Mouse (Mus musculus) hindbrain, embryonic 16.5 days (tissue): ENCODE measurements around the gene Gm8773. TPM values are rescaled to one million over a fixed set of nuclear protein-coding genes. Genes with fewer than 3 reads are reported as not detected.

Source experiments
- ATAC-seq: fragments of 200-750 bp; cut with Nextera tagmentation; 2 replicates; pipeline ENCODE4 v1.8.0; 2017; ENCODE audit warnings: moderate TSS enrichment, moderate library complexity
- H3K27ac ChIP-seq: fragments of 300-500 bp; sonication (generic); 2 replicates; pipeline ENCODE4 v1.5.1; 2014; ENCODE audit warnings: low read depth, mild to moderate bottlenecking, control low read depth, low read length, moderate library complexity
- H3K27me3 ChIP-seq: fragments of 300-500 bp; sonication (generic); replicated peaks from 2 replicates; pipeline ENCODE4 v1.6.1; 2014; ENCODE audit warnings: low read length; ENCODE audit not compliant: control insufficient read depth, insufficient read depth
- H3K36me3 ChIP-seq: fragments of 300-500 bp; sonication (generic); 2 replicates; pipeline ENCODE4 v1.6.1; 2014; ENCODE audit warnings: mild to moderate bottlenecking, low read length, moderate library complexity, mixed read lengths; ENCODE audit not compliant: control insufficient read depth, insufficient read depth
- H3K4me1 ChIP-seq: fragments of 300-500 bp; sonication (generic); 2 replicates; pipeline ENCODE4 v1.6.1; 2014; ENCODE audit warnings: low read depth, low read length; ENCODE audit not compliant: control insufficient read depth, insufficient read depth
- H3K4me2 ChIP-seq: fragments of 300-500 bp; sonication (generic); 2 replicates; pipeline ENCODE4 v1.6.1; 2014; ENCODE audit warnings: mild to moderate bottlenecking, low read length, control low read depth, moderate library complexity
- H3K4me3 ChIP-seq: fragments of 300-500 bp; sonication (generic); 2 replicates; pipeline ENCODE4 v1.5.1; 2014; ENCODE audit warnings: mild to moderate bottlenecking, low read length, control low read depth, moderate library complexity
- H3K9ac ChIP-seq: fragments of 300-500 bp; sonication (generic); 2 replicates; pipeline ENCODE4 v1.6.1; 2014; ENCODE audit warnings: low read depth, mild to moderate bottlenecking, control low read depth, low read length, moderate library complexity
- H3K9me3 ChIP-seq: fragments of 300-500 bp; sonication (generic); 2 replicates; pipeline ENCODE4 v1.6.1; 2014; ENCODE audit warnings: mild to moderate bottlenecking, low read length, moderate library complexity; ENCODE audit not compliant: control insufficient read depth
- WGBS: fragments of 180-500 bp; shearing (Covaris S2); extraction: QIAGEN DNeasy Blood & Tissue Kit; methylation state at CpG from one replicate; pipeline ENCODE4 v1.1.7; 2014; 5-methylcytosine and 5-hydroxymethylcytosine counted together
- polyA plus RNA-seq: library from polyadenylated mRNA; unstranded; fragments of >200 nt; fragmentation: Nextera tagmentation; extraction: Ambion mirVana; gene quantifications from 2 replicates; pipeline ENCODE4 v1.2.1, GENCODE M21; 2015

The Gm8773 gene
- polyA plus RNA-seq, 1 experiment from 2014 or later: 17.6 TPM

DNA sequence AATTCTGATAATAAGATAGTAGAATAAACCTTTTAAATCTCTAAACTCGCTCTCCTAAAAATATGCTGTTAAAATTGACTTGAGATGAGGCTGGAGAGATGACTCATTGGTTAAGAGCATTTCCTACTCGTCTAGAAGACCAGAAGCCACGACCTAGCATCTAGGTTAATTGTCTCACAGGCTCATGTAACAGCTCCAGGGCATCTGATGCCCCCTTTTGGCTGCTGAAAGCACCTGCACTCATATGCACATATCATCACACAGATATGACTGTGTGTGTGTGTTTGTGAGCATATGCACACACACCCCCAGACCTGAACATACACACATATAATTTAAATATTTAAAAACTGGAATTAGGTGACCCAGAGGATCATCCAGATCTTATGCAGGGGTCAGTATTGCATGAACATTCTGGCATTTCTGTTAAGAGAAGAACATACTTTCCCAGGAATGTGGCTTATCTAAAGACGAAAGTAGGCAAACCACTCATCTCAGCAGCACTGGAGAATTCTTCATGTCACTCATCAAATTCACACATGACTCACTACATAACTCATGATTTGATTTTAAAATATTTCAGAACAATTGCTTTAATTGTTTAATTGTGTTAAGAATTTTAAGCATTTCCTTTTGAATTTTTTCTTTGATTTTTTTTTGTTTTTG is 12.4 kb upstream of the Gm8773 start:
- H3K9ac ChIP-seq: no peak overlapping the region
- no peak overlapping the region for H3K4me2 ChIP-seq
- H3K36me3 ChIP-seq: no peaks in the 10 kb centered on the region
- ATAC-seq: no peak
- H3K4me3 ChIP-seq: no peak overlapping the region
- H3K9me3 ChIP-seq: no peaks in the 10 kb centered on the region
- 70% methylated on average over 4 of the region's 4 CpGs for WGBS
- peaks cover 11% of the 10 kb centered on the region for H3K4me1 ChIP-seq
- no peaks in the 10 kb centered on the region for H3K27me3 ChIP-seq
- no peak overlapping the region for H3K27ac ChIP-seq

DNA sequence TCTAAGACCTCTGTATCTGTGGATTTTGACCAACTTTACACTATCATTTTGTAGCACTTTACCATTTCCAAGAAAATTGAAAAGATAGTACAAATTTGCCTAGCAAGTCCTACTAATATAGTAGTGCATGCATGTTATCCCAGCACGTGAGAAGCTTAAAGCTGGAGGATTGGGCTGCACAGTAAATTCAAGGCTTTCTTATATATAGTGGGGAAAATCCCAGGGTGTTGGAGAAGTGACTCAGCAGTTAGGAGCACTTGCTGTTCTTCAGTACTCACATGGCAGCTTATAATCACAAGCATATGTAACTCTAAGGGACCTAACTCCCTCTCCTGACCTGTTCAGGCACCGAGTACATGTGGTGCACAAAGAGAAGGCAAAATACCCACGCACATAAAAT is 11.2 kb upstream of the Gm8773 start:
- no peak overlapping the region for H3K4me2 ChIP-seq
- no peak overlapping the region for H3K9ac ChIP-seq
- ATAC-seq: no peak
- peaks cover 11% of the 10 kb centered on the region for H3K4me1 ChIP-seq
- no peaks in the 10 kb centered on the region for H3K9me3 ChIP-seq
- WGBS: 83% methylated on average over 3 of the region's 3 CpGs
- no peak overlapping the region for H3K4me3 ChIP-seq
- H3K27me3 ChIP-seq: no peaks in the 10 kb centered on the region
- H3K27ac ChIP-seq: no peak overlapping the region
- no peaks in the 10 kb centered on the region for H3K36me3 ChIP-seq

- Histone ChIP-seq H3K4me1 (no peaks in the 10 kb centered on the region), H3K4me2 (no peak overlapping the region), H3K27me3 (no peaks in the 10 kb centered on the region), H3K9ac (no peak overlapping the region), H3K4me3 (no peak overlapping the region), H3K27ac (no peak overlapping the region), H3K36me3 (no peaks in the 10 kb centered on the region), H3K9me3 (no peaks in the 10 kb centered on the region)
- no peak for ATAC-seq
- WGBS: 83% methylated on average over 3 of the region's 3 CpGs
Measured at GRCm38 (mm10) chr5:5587686-5588085, 14.1 kb downstream of the Gm8773 start.

DNA sequence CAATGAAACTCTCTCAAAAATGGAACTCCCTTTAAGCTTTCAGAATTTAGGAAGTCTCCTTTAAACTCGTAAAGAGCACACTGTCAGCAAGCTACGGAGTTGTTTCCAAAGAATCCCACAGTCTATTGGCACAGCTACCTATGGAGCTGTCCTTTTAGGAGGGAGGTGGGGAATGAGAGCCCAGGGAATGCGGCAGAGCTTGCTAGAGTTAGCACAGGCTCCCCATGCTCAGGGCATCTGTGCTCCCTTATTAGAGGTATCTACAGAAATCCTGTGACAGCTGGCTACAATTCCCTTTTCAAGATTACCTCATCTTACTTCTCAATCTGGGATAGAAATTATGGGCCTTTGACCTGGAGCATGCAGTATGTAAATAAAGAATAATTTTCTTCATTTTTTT is 36.9 kb downstream of the Gm8773 start:
- H3K27me3 ChIP-seq: no peaks in the 10 kb centered on the region
- 47% methylated on average over 3 of the region's 3 CpGs for WGBS
- no peak overlapping the region for H3K4me2 ChIP-seq
- H3K4me3 ChIP-seq: no peak overlapping the region
- H3K27ac ChIP-seq: no peak overlapping the region
- H3K36me3 ChIP-seq: no peaks in the 10 kb centered on the region
- H3K4me1 ChIP-seq: no peaks in the 10 kb centered on the region
- H3K9ac ChIP-seq: no peak overlapping the region
- ATAC-seq: no peak
- H3K9me3 ChIP-seq: no peaks in the 10 kb centered on the region

DNA sequence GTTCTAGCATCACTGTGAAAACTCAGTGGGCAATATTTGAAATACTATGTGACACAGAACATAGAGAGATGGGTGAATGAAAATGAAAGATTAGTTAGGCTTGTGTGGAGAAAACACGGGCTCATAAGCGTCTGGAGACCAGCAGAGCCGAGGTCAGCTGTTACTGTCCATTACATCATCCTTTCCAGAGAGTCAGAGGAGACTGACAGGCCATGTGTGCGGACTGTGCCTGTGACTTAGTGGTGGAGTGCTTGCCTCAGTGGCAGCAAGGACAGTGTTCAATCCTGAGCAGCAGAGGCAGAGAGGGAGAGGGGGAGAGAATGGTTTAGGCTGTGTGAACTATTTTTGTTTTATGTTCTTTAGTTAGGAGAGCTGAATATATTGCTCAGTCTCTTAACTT is 44.7 kb downstream of the Gm8773 start:
- no peak overlapping the region for H3K4me2 ChIP-seq
- no peaks in the 10 kb centered on the region for H3K4me1 ChIP-seq
- ATAC-seq: no peak
- no peaks in the 10 kb centered on the region for H3K27me3 ChIP-seq
- H3K4me3 ChIP-seq: no peak overlapping the region
- H3K27ac ChIP-seq: no peak overlapping the region
- no peaks in the 10 kb centered on the region for H3K36me3 ChIP-seq
- no peaks in the 10 kb centered on the region for H3K9me3 ChIP-seq
- H3K9ac ChIP-seq: no peak overlapping the region
- WGBS: 66% methylated on average over 4 of the region's 4 CpGs

DNA sequence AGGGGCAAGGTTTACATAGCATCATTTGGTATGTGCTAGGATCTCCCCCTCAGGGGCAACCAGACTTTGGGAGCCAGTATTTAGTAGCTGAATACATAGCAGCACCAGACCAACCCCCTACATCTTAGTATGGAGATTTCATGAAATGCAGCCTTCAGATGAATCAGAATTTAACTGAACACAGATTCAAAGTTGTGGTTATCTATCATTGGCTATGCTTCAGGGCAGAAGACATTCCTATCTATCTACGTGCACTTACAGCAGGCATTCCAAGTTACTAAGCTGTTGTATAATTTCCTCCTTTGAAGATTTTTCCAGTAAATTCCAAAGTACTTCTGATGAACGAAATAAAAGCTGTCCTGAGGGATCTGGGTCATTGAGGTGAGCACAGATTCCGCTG is 51.9 kb downstream of the Gm8773 start:
- no peak for ATAC-seq
- Histone ChIP-seq H3K4me1 (no peaks in the 10 kb centered on the region), H3K27me3 (no peaks in the 10 kb centered on the region), H3K4me2 (no peak overlapping the region), H3K27ac (no peak overlapping the region), H3K9me3 (no peaks in the 10 kb centered on the region), H3K9ac (no peak overlapping the region), H3K36me3 (no peaks in the 10 kb centered on the region), H3K4me3 (no peak overlapping the region)
- 89% methylated on average over 3 of the region's 3 CpGs for WGBS

Other genes with a start within 250 kb of the Gm8773 start
- 44.3 and 47.3 TPM in 2 replicates for gene Cdk14, start 153.5 kb upstream of the Gm8773 start, polyA plus RNA-seq
- gene 1700015F17Rik, start 94.7 kb upstream of the Gm8773 start, polyA plus RNA-seq: not detected in 2 replicates
- 16.4 and 19.6 TPM in 2 replicates for gene Cldn12, start 58.8 kb upstream of the Gm8773 start, polyA plus RNA-seq
- gene Gtpbp10, start 14.3 kb upstream of the Gm8773 start, polyA plus RNA-seq: 16.1 and 16.5 TPM in 2 replicates
- gene Cfap69, start 90.4 kb downstream of the Gm8773 start, polyA plus RNA-seq: 8.3 and 10.8 TPM in 2 replicates
- gene Steap2, start 120.8 kb downstream of the Gm8773 start, polyA plus RNA-seq: 6.2 and 6.5 TPM in 2 replicates
- gene Steap1, start 175.5 kb downstream of the Gm8773 start, polyA plus RNA-seq: 2.2 and 2.8 TPM in 2 replicates